Mouse (Mus musculus) embryonic facial prominence, embryonic 13.5 days (tissue): Measurements from ENCODE around the gene Gp9. TPM values are rescaled to one million over a fixed set of nuclear protein-coding genes. Genes with fewer than 3 reads are reported as not detected.

Source experiments
- ATAC-seq: fragments of 200-750 bp; cut with Nextera tagmentation; 2 replicates; pipeline ENCODE4 v1.8.0; 2017; ENCODE audit warnings: low read depth; ENCODE audit not compliant: insufficient number of reproducible peaks, insufficient read depth, low FRiP score, low TSS enrichment
- H3K27ac ChIP-seq: fragments of 300-500 bp; sonication (generic); 2 replicates; pipeline ENCODE4 v1.5.1; 2015; ENCODE audit warnings: moderate library complexity, mild to moderate bottlenecking, inconsistent platforms
- H3K27me3 ChIP-seq: fragments of 300-500 bp; sonication (generic); 2 replicates; pipeline ENCODE4 v1.6.1; 2015; ENCODE audit warnings: mild to moderate bottlenecking, inconsistent platforms
- H3K36me3 ChIP-seq: fragments of 300-500 bp; sonication (generic); 2 replicates; pipeline ENCODE4 v1.6.1; 2015; ENCODE audit warnings: mild to moderate bottlenecking, inconsistent platforms
- H3K4me1 ChIP-seq: fragments of 300-500 bp; sonication (generic); 2 replicates; pipeline ENCODE4 v1.6.1; 2015; ENCODE audit warnings: inconsistent platforms
- H3K4me2 ChIP-seq: fragments of 300-500 bp; sonication (generic); 2 replicates; pipeline ENCODE4 v1.6.1; 2015; ENCODE audit warnings: moderate library complexity, mild to moderate bottlenecking, inconsistent platforms
- H3K4me3 ChIP-seq: fragments of 300-500 bp; sonication (generic); 2 replicates; pipeline ENCODE4 v1.5.1; 2015; ENCODE audit warnings: mild to moderate bottlenecking, inconsistent platforms
- H3K9ac ChIP-seq: fragments of 300-500 bp; sonication (generic); 2 replicates; pipeline ENCODE4 v1.6.1; 2015; ENCODE audit warnings: mild to moderate bottlenecking, inconsistent platforms
- H3K9me3 ChIP-seq: fragments of 300-500 bp; sonication (generic); 2 replicates; pipeline ENCODE4 v1.6.1; 2016; ENCODE audit warnings: inconsistent platforms
- WGBS: fragments of 180-500 bp; shearing (Covaris S2); methylation state at CpG from one replicate; pipeline ENCODE4 v1.1.7; 2015; ENCODE audit warnings: mixed read lengths; 5-methylcytosine and 5-hydroxymethylcytosine counted together
- polyA plus RNA-seq: library from polyadenylated mRNA; unstranded; fragments of >200 nt; fragmentation: Nextera tagmentation; extraction: Ambion mirVana; gene quantifications from 2 replicates; pipeline ENCODE4 v1.2.1, GENCODE M21; 2015

Gene Gp9
- polyA plus RNA-seq, 1 experiment from 2014 or later = 1.8 TPM

GRCm38 (mm10) chr6:87739898-87740297 is 38.0 kb upstream of the Gp9 start:
- whole genome bisulfite sequencing = 56% methylated on average over 6 of the region's 6 CpGs
- H3K36me3 ChIP-seq = no peaks in the 10 kb centered on the region
- H3K4me3 ChIP-seq = no peak overlapping the region
- H3K27me3 ChIP-seq = peaks cover 12% of the 10 kb centered on the region
- H3K9ac ChIP-seq = no peak overlapping the region
- H3K4me2 ChIP-seq = no peak overlapping the region
- no peak for ATAC-seq
- H3K4me1 ChIP-seq = no peaks in the 10 kb centered on the region
- no peak overlapping the region for H3K27ac ChIP-seq
- H3K9me3 ChIP-seq = no peaks in the 10 kb centered on the region

DNA sequence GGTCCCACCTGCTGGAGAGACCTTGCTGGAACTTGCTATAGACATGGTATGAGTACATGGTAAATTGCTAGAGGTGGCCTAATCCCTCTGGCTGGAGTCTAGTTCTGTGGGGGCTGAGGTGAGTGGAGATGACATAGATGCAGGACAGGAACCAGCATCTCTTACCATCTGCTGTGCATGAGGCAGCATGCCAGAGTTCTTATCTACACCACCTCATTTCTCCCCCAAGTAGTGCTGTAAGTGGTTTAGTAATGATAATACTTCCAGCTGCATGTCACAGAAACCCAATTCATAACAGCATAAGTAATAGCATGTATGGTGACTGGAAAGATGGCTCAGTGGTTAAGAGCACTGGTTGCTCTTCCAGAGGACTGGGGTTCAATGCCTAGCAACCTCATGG is 37.4 kb upstream of the Gp9 start:
- no peak for ATAC-seq
- H3K9me3 ChIP-seq = no peaks in the 10 kb centered on the region
- no peaks in the 10 kb centered on the region for H3K36me3 ChIP-seq
- H3K4me2 ChIP-seq = no peak overlapping the region
- no peak overlapping the region for H3K9ac ChIP-seq
- no peak overlapping the region for H3K27ac ChIP-seq
- no peaks in the 10 kb centered on the region for H3K4me1 ChIP-seq
- H3K4me3 ChIP-seq = no peak overlapping the region
- H3K27me3 ChIP-seq = peaks cover 6% of the 10 kb centered on the region

- Histone ChIP-seq H3K27me3 (no peaks in the 10 kb centered on the region), H3K4me2 (no peak overlapping the region), H3K4me1 (peaks cover 8% of the 10 kb centered on the region), H3K27ac (no peak overlapping the region), H3K4me3 (no peak overlapping the region), H3K36me3 (no peaks in the 10 kb centered on the region), H3K9ac (no peak overlapping the region), H3K9me3 (no peaks in the 10 kb centered on the region)
- no peak for ATAC-seq
- 85% methylated on average over 8 of the region's 8 CpGs for WGBS
Observed at GRCm38 (mm10) chr6:87741978-87742377, 35.9 kb upstream of the Gp9 start.

DNA sequence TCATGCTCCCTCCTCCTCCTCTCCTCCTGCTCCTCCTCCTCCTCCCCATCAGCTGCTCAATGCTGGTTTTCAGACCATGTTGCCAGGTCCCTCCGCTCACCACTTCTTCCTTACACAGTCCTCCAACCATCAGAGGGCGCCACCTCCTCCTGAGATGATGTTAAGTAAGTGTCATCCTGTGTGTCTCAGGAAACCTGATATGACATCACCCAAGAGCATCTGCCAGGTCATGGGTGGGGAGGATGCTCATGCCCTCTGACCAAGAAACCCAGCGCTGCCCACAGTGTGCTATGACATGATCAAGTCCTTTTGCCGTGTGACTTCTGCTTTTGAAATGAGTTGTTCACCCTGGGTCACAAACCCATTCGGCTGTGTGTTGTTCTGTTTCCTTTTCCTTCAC is 35.1 kb upstream of the Gp9 start:
- 86% methylated on average over 5 of the region's 5 CpGs for WGBS
- no peak for ATAC-seq
- no peak overlapping the region for H3K9ac ChIP-seq
- no peaks in the 10 kb centered on the region for H3K9me3 ChIP-seq
- no peaks in the 10 kb centered on the region for H3K36me3 ChIP-seq
- H3K27me3 ChIP-seq = no peaks in the 10 kb centered on the region
- H3K27ac ChIP-seq = no peak overlapping the region
- no peak overlapping the region for H3K4me3 ChIP-seq
- peaks cover 13% of the 10 kb centered on the region for H3K4me1 ChIP-seq
- H3K4me2 ChIP-seq = no peak overlapping the region

DNA sequence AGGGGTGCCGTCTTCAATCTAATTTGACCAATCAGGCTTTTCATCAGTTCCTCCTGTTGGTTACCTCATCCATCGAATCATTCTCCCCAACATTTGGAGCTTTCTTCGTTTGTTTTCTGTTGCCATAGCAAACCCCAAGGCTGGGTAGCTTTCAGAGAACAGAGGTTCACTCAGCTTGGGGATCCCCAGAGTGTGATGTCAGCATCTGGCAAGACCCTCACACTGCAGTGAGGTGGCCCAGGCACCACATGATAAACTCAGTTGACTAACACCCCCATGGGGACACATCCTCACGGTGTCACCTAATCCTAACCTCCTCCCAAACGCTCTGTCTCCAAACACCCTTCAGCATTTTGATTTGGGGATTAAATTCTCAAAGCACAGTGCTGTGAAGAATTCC is 34.6 kb upstream of the Gp9 start:
- Histone ChIP-seq H3K4me1 (peaks cover 13% of the 10 kb centered on the region), H3K27me3 (no peaks in the 10 kb centered on the region), H3K9ac (no peak overlapping the region), H3K36me3 (no peaks in the 10 kb centered on the region), H3K9me3 (no peaks in the 10 kb centered on the region), H3K4me3 (no peak overlapping the region), H3K27ac (no peak overlapping the region), H3K4me2 (no peak overlapping the region)
- 75% methylated on average over 5 of the region's 5 CpGs for WGBS
- no peak for ATAC-seq

DNA sequence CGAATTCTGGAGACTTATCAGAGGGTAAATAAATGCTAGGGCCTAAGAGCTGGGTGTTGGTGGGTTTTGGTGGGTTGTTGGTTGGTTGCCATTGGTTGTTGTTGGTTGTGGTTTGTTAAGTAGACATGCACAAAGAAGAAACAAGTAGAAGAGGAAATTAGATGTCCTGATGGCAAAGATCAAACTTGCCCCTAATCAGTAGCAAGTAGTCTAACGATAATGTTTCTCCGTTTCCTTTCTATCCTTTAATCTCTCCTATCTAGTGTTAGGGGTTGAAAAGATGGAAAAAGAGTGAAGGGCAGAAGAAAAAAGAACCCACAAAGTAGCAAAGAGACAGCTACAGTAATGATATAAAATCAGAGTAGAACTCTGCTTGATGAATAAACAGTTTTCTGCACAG is 33.2 kb upstream of the Gp9 start:
- H3K27ac ChIP-seq = no peak overlapping the region
- no peaks in the 10 kb centered on the region for H3K27me3 ChIP-seq
- no peaks in the 10 kb centered on the region for H3K9me3 ChIP-seq
- H3K36me3 ChIP-seq = no peaks in the 10 kb centered on the region
- no peak for ATAC-seq
- H3K4me3 ChIP-seq = no peak overlapping the region
- 85% methylated on average over 3 of the region's 3 CpGs for WGBS
- H3K9ac ChIP-seq = no peak overlapping the region
- H3K4me2 ChIP-seq = no peak overlapping the region
- peaks cover 13% of the 10 kb centered on the region for H3K4me1 ChIP-seq

DNA sequence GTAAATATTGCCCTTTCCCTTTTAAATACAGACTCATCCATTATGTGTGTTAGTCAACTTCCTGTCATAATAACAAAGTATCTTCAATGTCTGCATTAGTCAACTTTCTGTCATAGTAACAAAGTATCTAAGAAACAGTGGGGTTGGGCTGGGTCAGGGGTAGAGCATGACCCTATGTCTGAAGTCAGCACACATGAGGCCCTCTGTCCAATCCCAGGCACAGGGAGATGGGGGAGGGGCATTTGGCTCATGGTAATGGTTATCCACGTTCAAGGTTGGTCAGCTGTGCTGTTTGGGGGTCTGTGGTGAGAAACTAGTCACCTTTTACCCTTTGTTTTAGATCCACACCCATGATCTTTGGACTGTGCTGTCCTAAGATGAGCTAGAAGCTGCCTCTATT is 32.6 kb upstream of the Gp9 start:
- Histone ChIP-seq H3K4me1 (peaks cover 13% of the 10 kb centered on the region), H3K27me3 (no peaks in the 10 kb centered on the region), H3K9me3 (no peaks in the 10 kb centered on the region), H3K36me3 (no peaks in the 10 kb centered on the region), H3K4me2 (no peak overlapping the region), H3K9ac (no peak overlapping the region), H3K27ac (no peak overlapping the region), H3K4me3 (no peak overlapping the region)
- ATAC-seq = no peak
- 55% methylated on average over 1 of the region's 1 CpGs for WGBS

DNA sequence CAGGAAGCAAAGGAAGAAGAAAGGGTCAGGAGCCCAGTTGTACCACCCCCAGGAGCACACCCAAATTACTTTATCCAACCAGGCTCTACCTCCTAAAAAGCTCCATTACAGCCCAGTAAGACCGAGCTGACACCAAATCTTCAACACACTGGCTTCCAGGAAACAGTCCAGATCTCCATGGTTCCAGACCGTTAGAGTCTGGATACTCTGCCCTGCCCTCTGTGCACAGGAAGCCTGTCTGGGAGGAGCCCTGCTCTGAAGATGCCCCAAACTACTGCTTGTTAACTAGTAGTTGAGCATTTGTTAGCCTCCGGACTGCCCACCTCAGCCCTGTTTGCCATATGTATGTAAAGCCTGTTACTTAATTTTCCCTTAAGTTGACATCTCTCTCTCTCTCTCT is 31.8 kb upstream of the Gp9 start:
- Histone ChIP-seq H3K4me2 (no peak overlapping the region), H3K4me3 (no peak overlapping the region), H3K27me3 (no peaks in the 10 kb centered on the region), H3K27ac (no peak overlapping the region), H3K9me3 (no peaks in the 10 kb centered on the region), H3K36me3 (no peaks in the 10 kb centered on the region), H3K9ac (no peak overlapping the region), H3K4me1 (peaks cover 13% of the 10 kb centered on the region)
- no peak for ATAC-seq
- 63% methylated on average over 3 of the region's 3 CpGs for WGBS

GRCm38 (mm10) chr6:87746849-87747248 is 31.0 kb upstream of the Gp9 start:
- peak overlapping the region; percentile 33; the same call in 1 of the 2 replicates for H3K27ac ChIP-seq
- WGBS = 50% methylated on average over 2 of the region's 2 CpGs
- ATAC-seq = no peak
- peaks cover 16% of the 10 kb centered on the region for H3K4me1 ChIP-seq
- H3K9me3 ChIP-seq = no peaks in the 10 kb centered on the region
- no peak overlapping the region for H3K4me3 ChIP-seq
- no peak overlapping the region for H3K4me2 ChIP-seq
- H3K27me3 ChIP-seq = no peaks in the 10 kb centered on the region
- H3K9ac ChIP-seq = no peak overlapping the region
- no peaks in the 10 kb centered on the region for H3K36me3 ChIP-seq

DNA sequence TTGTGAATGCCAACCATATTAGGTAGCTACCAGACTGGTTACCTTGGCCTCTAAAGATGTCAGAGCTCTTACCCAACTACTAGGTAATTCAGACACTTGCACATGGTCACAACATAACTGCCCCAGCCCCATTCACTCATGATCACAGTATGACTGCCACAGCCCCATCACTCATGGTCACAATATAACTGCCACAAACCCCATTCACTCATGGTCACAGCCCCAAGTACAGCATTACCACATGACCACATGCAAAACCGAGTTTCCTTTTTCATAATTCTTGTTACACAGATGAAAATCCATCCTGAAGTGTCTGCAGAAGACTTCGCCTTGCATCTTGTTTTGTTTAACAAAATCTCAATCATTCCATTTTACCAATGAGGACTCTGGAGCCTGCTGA is 29.8 kb upstream of the Gp9 start:
- Histone ChIP-seq H3K4me3 (no peak overlapping the region), H3K9ac (no peak overlapping the region), H3K27me3 (no peaks in the 10 kb centered on the region), H3K4me2 (no peak overlapping the region), H3K27ac (no peak overlapping the region), H3K36me3 (no peaks in the 10 kb centered on the region), H3K9me3 (no peaks in the 10 kb centered on the region), H3K4me1 (peaks cover 16% of the 10 kb centered on the region)
- no peak for ATAC-seq
- 84% methylated on average over 2 of the region's 2 CpGs for WGBS

DNA sequence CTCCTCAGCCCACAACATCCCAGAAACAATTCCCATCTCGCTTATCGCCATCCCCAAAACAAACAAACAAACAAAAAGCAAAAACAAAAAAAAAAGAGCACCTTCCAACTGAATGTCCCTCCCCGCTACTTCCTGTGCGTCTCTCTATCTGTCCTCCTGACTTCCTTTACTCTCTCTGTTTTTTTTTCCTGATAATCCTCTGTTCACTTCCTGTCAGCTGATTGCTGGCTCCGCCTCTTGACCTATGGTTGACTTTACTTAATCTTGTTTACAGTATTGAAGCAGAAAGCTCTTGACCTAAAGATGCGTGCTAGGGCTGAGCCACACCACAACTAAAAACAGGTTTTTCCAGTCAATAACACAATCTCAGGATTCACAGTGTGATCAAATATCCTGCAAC is 29.3 kb upstream of the Gp9 start:
- H3K27ac ChIP-seq = no peak overlapping the region
- no peak overlapping the region for H3K9ac ChIP-seq
- H3K4me3 ChIP-seq = no peak overlapping the region
- no peaks in the 10 kb centered on the region for H3K36me3 ChIP-seq
- 81% methylated on average over 6 of the region's 6 CpGs for WGBS
- H3K27me3 ChIP-seq = no peaks in the 10 kb centered on the region
- no peak overlapping the region for H3K4me2 ChIP-seq
- H3K9me3 ChIP-seq = no peaks in the 10 kb centered on the region
- ATAC-seq = no peak
- H3K4me1 ChIP-seq = peaks cover 16% of the 10 kb centered on the region

DNA sequence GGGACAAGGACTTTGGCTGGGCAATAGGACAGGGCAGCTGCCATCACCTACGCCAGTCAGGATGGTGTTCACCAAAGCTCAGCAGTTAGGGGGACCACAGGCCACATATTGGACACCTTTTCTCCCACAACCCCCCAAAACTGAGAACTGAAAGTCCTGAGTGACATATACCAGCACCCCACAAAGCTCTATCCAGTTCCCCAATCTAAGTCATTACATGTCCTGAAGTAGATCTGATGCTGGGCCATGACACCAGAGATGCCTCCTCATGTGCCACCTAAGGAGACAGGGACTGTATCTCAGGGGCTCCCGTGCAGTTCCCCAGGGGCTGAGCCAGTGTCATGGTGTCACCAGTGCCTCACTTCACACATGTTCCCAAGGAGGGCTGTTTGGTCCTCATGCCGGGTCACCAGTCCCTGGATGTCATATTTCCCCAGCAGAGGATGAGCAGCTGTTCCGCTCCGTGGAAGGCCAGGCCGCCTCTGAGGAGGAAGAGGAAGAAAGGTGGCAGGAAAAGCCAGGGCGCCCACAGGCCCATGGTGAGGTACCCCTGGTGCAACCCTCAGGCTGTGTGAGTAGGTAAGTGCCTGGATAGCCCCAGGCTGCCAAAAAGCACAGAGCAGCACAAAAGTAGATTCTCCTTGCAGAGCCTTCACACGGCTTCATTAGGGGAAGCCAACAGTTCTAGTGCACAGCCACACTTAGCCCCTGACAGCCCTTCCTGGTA is 27.5 kb upstream of the Gp9 start:
- 83% methylated on average over 8 of the region's 8 CpGs for WGBS

More for the DNA sequence above, 27.5 kb upstream of the Gp9 start:
- H3K4me3 ChIP-seq = no peak overlapping the region
- no peak for ATAC-seq
- no peaks in the 10 kb centered on the region for H3K27me3 ChIP-seq
- H3K9ac ChIP-seq = no peak overlapping the region
- H3K4me1 ChIP-seq = peaks cover 16% of the 10 kb centered on the region
- H3K27ac ChIP-seq = no peak overlapping the region
- no peak overlapping the region for H3K4me2 ChIP-seq
- no peaks in the 10 kb centered on the region for H3K36me3 ChIP-seq
- no peaks in the 10 kb centered on the region for H3K9me3 ChIP-seq
